Mouse (Mus musculus) megakaryocyte, embryonic 14.5 days (primary cell): Measurements from ENCODE around the gene Pde4d.

Source experiments
- FLI1 ChIP-seq: IDR thresholded peaks from 2 replicates; pipeline ENCODE4 v1.6.1; 2012; ENCODE audit warnings: low read length, inconsistent platforms, mixed read lengths
- GATA1 ChIP-seq: IDR thresholded peaks from 3 replicates; pipeline ENCODE4 v1.6.1; 2012; ENCODE audit warnings: mixed read lengths, low read length, inconsistent platforms, borderline replicate concordance

DNA sequence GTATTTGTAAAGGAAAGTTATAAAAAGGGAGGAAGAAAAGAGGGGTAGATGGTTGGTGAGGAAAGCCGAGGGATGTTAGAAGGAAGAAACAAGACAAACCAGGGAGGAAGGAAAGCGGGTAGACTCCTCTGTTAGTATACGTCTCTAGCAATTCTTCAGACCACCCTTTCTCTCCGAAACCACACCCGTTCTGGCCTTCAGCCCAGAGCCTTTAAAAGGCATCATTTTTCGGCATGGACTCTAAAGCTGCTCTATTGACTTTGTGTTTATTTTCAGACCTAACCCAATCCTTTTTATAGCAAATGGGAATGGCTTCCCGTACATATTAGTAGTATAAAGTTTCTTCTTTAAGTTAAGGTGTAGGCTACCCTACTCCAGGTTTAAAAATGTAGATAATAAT is 1057.0 kb downstream of the Pde4d start:
- TF ChIP-seq GATA1 (no peak), FLI1 (no peak)
